Mouse (Mus musculus) frontal cortex, adult (tissue): ENCODE data around the gene Pcyt1a.

Experiments
- ATAC-seq: cut with Nextera tagmentation; 2 replicates; pipeline ENCODE4 v1.9.2; 2017; ENCODE audit warnings: mild to moderate bottlenecking, moderate library complexity, mixed read lengths; ENCODE audit not compliant: low TSS enrichment

Pcyt1a gene

GRCm38 (mm10) chr16:32509066-32509942 lies 78.6 kb downstream of the Pcyt1a start:
- ATAC-seq: no peak

GRCm38 (mm10) chr16:32510399-32511337 lies 79.9 kb downstream of the Pcyt1a start:
- no peak for ATAC-seq

- ATAC-seq: no peak
Observed at GRCm38 (mm10) chr16:32511338-32511734, 80.6 kb downstream of the Pcyt1a start.

- ATAC-seq: no peak
Observed at GRCm38 (mm10) chr16:32511827-32512490, 81.2 kb downstream of the Pcyt1a start.

GRCm38 (mm10) chr16:32512921-32513320 lies 82.2 kb downstream of the Pcyt1a start:
- no peak for ATAC-seq

- ATAC-seq: no peak
Observed at GRCm38 (mm10) chr16:32513401-32513800, 82.7 kb downstream of the Pcyt1a start.

- ATAC-seq: no peak
Observed at GRCm38 (mm10) chr16:32513948-32514347, 83.2 kb downstream of the Pcyt1a start.

GRCm38 (mm10) chr16:32516006-32516962 lies 85.6 kb downstream of the Pcyt1a start:
- ATAC-seq: peak; percentile 92

- no peak for ATAC-seq
Observed at GRCm38 (mm10) chr16:32517785-32518481, 87.2 kb downstream of the Pcyt1a start.

- no peak for ATAC-seq
Observed at GRCm38 (mm10) chr16:32519656-32520371, 89.1 kb downstream of the Pcyt1a start.

- no peak for ATAC-seq
Observed at GRCm38 (mm10) chr16:32520372-32520748, 89.6 kb downstream of the Pcyt1a start.

GRCm38 (mm10) chr16:32522578-32523194 lies 92.0 kb downstream of the Pcyt1a start:
- ATAC-seq: no peak

GRCm38 (mm10) chr16:32523462-32524243 lies 92.9 kb downstream of the Pcyt1a start:
- peak; percentile 66 for ATAC-seq

- ATAC-seq: no peak
Observed at GRCm38 (mm10) chr16:32524244-32524615, 93.5 kb downstream of the Pcyt1a start.
